Mouse (Mus musculus): ENCODE measurements at regions not wholly inside any gene's neighbourhood (a gene's known extent, or its start where the extent isn't known, plus 50 kb on each side); places are given as distances from the start of the nearest gene placed in this dataset.
A peak's percentile ranks its signal among the peaks of the same experiment; 100 is the strongest.
"Not testable (repeated sequence)": the region's sequence is repeated elsewhere in the genome, so short reads cannot be mapped to it uniquely, and the experiment has no call there.

- CTCF ChIA-PET: interaction anchor here (1.0 kb wide), 1 partner anchor 8 kb away, joined by 3 read pairs; no protein-coding TSS in a partner anchor
- ATAC-seq: no peak
Observed at GRCm38 (mm10) chr7:137522450-137522849, 85.0 kb downstream of the Glrx3 start.

GRCm38 (mm10) chr7:137533476-137533875 lies 96.1 kb downstream of the Glrx3 start:
- ATAC-seq: peak; percentile 51
- CTCF ChIA-PET: no interaction called here
- in situ Hi-C loops (cut with MboI; ENCODE audit: low pct_unique_long_range_greater_than_20kb): no loop called here
- TF ChIP-seq CTCF (IDR thresholded peaks at IDR 0.05): no peak
- POLR2A ChIA-PET: no interaction called here
- H3K27me3 ChIP-seq: no peaks in the 10 kb centered on the region
- DNase-seq (ENCODE audit: low read depth, low spot score): no peak

More at GRCm38 (mm10) chr7:137522450-137522849, 85.0 kb downstream of the Glrx3 start:
- peak; percentile 19 for TF ChIP-seq CTCF (IDR thresholded peaks at IDR 0.05)
- no peak for DNase-seq (ENCODE audit: low read depth, low spot score)
- POLR2A ChIA-PET: no interaction called here
- in situ Hi-C loops (cut with MboI; ENCODE audit: low pct_unique_long_range_greater_than_20kb): no loop called here
- no peaks in the 10 kb centered on the region for H3K27me3 ChIP-seq

- POLR2A ChIA-PET: no interaction called here
- H3K27me3 ChIP-seq: no peaks in the 10 kb centered on the region
- in situ Hi-C loops (cut with MboI; ENCODE audit: low pct_unique_long_range_greater_than_20kb): no loop called here
- TF ChIP-seq CTCF (IDR thresholded peaks at IDR 0.05): peak; percentile 43
- ATAC-seq (no peak), DNase-seq (ENCODE audit: low read depth, low spot score) (no peak)
- CTCF ChIA-PET: interaction anchor here (1.0 to 1.3 kb wide), 3 partner anchors 25 to 72 kb away, joined by 3 to 4 read pairs (median 3); no protein-coding TSS in a partner anchor
Observed at GRCm38 (mm10) chr7:137549991-137550390, 112.6 kb downstream of the Glrx3 start.

- ATAC-seq: peak; percentile 61
- no peak for TF ChIP-seq CTCF (IDR thresholded peaks at IDR 0.05)
- no peak for DNase-seq (ENCODE audit: low read depth, low spot score)
- no peaks in the 10 kb centered on the region for H3K27me3 ChIP-seq
- POLR2A ChIA-PET: no interaction called here
- CTCF ChIA-PET: interaction anchor here (1.2 kb wide), 1 partner anchor 74 kb away, joined by 6 read pairs; no protein-coding TSS in a partner anchor
- in situ Hi-C loops (cut with MboI; ENCODE audit: low pct_unique_long_range_greater_than_20kb): no loop called here
Observed at GRCm38 (mm10) chr7:137552551-137553198, 115.3 kb downstream of the Glrx3 start.

- TF ChIP-seq CTCF (IDR thresholded peaks at IDR 0.05): no peak
- DNase-seq (ENCODE audit: low read depth, low spot score) (no peak), ATAC-seq (no peak)
- ChIA-PET CTCF (no interaction called here), POLR2A (no interaction called here)
- no peaks in the 10 kb centered on the region for H3K27me3 ChIP-seq
- in situ Hi-C loops (cut with MboI; ENCODE audit: low pct_unique_long_range_greater_than_20kb): no loop called here
Observed at GRCm38 (mm10) chr7:137555481-137555880, 118.1 kb downstream of the Glrx3 start.

- in situ Hi-C loops (cut with MboI; ENCODE audit: low pct_unique_long_range_greater_than_20kb): no loop called here
- POLR2A ChIA-PET: no interaction called here
- no peak for DNase-seq (ENCODE audit: low read depth, low spot score)
- CTCF ChIA-PET: no interaction called here
- H3K27me3 ChIP-seq: no peaks in the 10 kb centered on the region
- TF ChIP-seq CTCF (IDR thresholded peaks at IDR 0.05): no peak
- ATAC-seq: no peak
Observed at GRCm38 (mm10) chr7:137557439-137557838, 120.0 kb downstream of the Glrx3 start.

GRCm38 (mm10) chr7:137558871-137559270 lies 121.5 kb downstream of the Glrx3 start:
- CTCF ChIA-PET: no interaction called here
- H3K27me3 ChIP-seq: no peaks in the 10 kb centered on the region
- ATAC-seq (no peak), DNase-seq (ENCODE audit: low read depth, low spot score) (no peak)
- in situ Hi-C loops (cut with MboI; ENCODE audit: low pct_unique_long_range_greater_than_20kb): no loop called here
- TF ChIP-seq CTCF (IDR thresholded peaks at IDR 0.05): no peak
- POLR2A ChIA-PET: no interaction called here

- H3K27me3 ChIP-seq: no peaks in the 10 kb centered on the region
- ChIA-PET CTCF (interaction anchor here (1.8 kb wide), 1 partner anchor 23 kb away, joined by 3 read pairs; no protein-coding TSS in a partner anchor), POLR2A (no interaction called here)
- no peak for DNase-seq (ENCODE audit: low read depth, low spot score)
- in situ Hi-C loops (cut with MboI; ENCODE audit: low pct_unique_long_range_greater_than_20kb): no loop called here
- no peak for TF ChIP-seq CTCF (IDR thresholded peaks at IDR 0.05)
- no peak for ATAC-seq
Observed at GRCm38 (mm10) chr7:137570199-137570598, 132.8 kb downstream of the Glrx3 start.

- no peak for TF ChIP-seq CTCF (IDR thresholded peaks at IDR 0.05)
- no peak for DNase-seq (ENCODE audit: low read depth, low spot score)
- no peaks in the 10 kb centered on the region for H3K27me3 ChIP-seq
- no peak for ATAC-seq
- POLR2A ChIA-PET: no interaction called here
- CTCF ChIA-PET: interaction anchor here (0.7 kb wide), 1 partner anchor 25 kb away, joined by 3 read pairs; no protein-coding TSS in a partner anchor
- in situ Hi-C loops (cut with MboI; ENCODE audit: low pct_unique_long_range_greater_than_20kb): no loop called here
Observed at GRCm38 (mm10) chr7:137575491-137575890, 138.1 kb downstream of the Glrx3 start.

- no peak for ATAC-seq
- no peak for TF ChIP-seq CTCF (IDR thresholded peaks at IDR 0.05)
- in situ Hi-C loops (cut with MboI; ENCODE audit: low pct_unique_long_range_greater_than_20kb): no loop called here
- DNase-seq (ENCODE audit: low read depth, low spot score): no peak
- POLR2A ChIA-PET: no interaction called here
- H3K27me3 ChIP-seq: no peaks in the 10 kb centered on the region
- CTCF ChIA-PET: interaction anchor here (2.1 kb wide), 1 partner anchor 8 kb away, joined by 5 read pairs; no protein-coding TSS in a partner anchor
Observed at GRCm38 (mm10) chr7:137576251-137576650, 138.8 kb downstream of the Glrx3 start.

- ChIA-PET POLR2A (no interaction called here), CTCF (no interaction called here)
- no peak for DNase-seq (ENCODE audit: low read depth, low spot score)
- in situ Hi-C loops (cut with MboI; ENCODE audit: low pct_unique_long_range_greater_than_20kb): no loop called here
- TF ChIP-seq CTCF (IDR thresholded peaks at IDR 0.05): no peak
- H3K27me3 ChIP-seq: no peaks in the 10 kb centered on the region
- no peak for ATAC-seq
Observed at GRCm38 (mm10) chr7:137583556-137583955, 146.1 kb downstream of the Glrx3 start.

GRCm38 (mm10) chr7:137584916-137585315 lies 147.5 kb downstream of the Glrx3 start:
- H3K27me3 ChIP-seq; DNase-seq (ENCODE audit: low read depth, low spot score); POLR2A ChIA-PET; CTCF ChIA-PET; ATAC-seq; in situ Hi-C loops (cut with MboI; ENCODE audit: low pct_unique_long_range_greater_than_20kb): not testable (repeated sequence)

Measured in Patski (cell line).